Mouse (Mus musculus) ES-E14 (cell line): ENCODE measurements around the gene Mctp2. TPM values are rescaled to one million over a fixed set of nuclear protein-coding genes. Genes with fewer than 3 reads are reported as not detected.

Source experiments
- DNase-seq: peaks from one replicate; pipeline ENCODE4 v3.0.0-alpha.2; 2013; ENCODE audit warnings: low read depth, low spot score
- H3K27ac ChIP-seq: 2 replicates; pipeline ENCODE4 v1.5.1; 2012; ENCODE audit warnings: low read depth, mild to moderate bottlenecking, low read length, moderate library complexity, mixed read lengths; ENCODE audit not compliant: poor library complexity, insufficient read depth, severe bottlenecking
- H3K36me3 ChIP-seq: 2 replicates; pipeline ENCODE4 v1.6.1; 2012; ENCODE audit warnings: mild to moderate bottlenecking, low read length, moderate library complexity, mixed read lengths; ENCODE audit not compliant: control insufficient read depth, poor library complexity, insufficient read depth, severe bottlenecking
- H3K4me1 ChIP-seq, 2 experiments: fragments of 150-350 bp in 1 of 2; sonication (generic) in 1 of 2; 2 replicates each; pipeline ENCODE4 v1.6.1; 2012; ENCODE audit warnings: low read length in 2 of 2, mild to moderate bottlenecking in 1 of 2, mixed read lengths in 1 of 2; ENCODE audit not compliant: control insufficient read depth in 2 of 2, insufficient read depth in 2 of 2, poor library complexity in 1 of 2
- H3K4me3 ChIP-seq, 2 experiments: fragments of 150-350 bp in 1 of 2; sonication (generic) in 1 of 2; 2 replicates each; pipeline ENCODE4 v1.5.1; 2012; ENCODE audit warnings: low read length in 2 of 2, low read depth in 1 of 2, mild to moderate bottlenecking in 1 of 2, mixed read lengths in 1 of 2; ENCODE audit not compliant: insufficient read depth in 1 of 2, poor library complexity in 1 of 2, severe bottlenecking in 1 of 2
- H3K9ac ChIP-seq: 2 replicates; pipeline ENCODE4 v1.6.1; 2012; ENCODE audit warnings: low read depth, mild to moderate bottlenecking, low read length, mixed read lengths; ENCODE audit not compliant: poor library complexity, insufficient read depth, severe bottlenecking
- H3K9me3 ChIP-seq: fragments of 150-350 bp; sonication (generic); 2 replicates; pipeline ENCODE4 v1.6.1; 2012; ENCODE audit warnings: low read depth, mild to moderate bottlenecking, low read length; ENCODE audit not compliant: control insufficient read depth, insufficient read depth
- CHD2 ChIP-seq: IDR thresholded peaks from 2 replicates; pipeline ENCODE4 v1.6.1; 2014; ENCODE audit warnings: mild to moderate bottlenecking, low read depth, low read length, inconsistent platforms
- HCFC1 ChIP-seq: IDR thresholded peaks from 2 replicates; pipeline ENCODE4 v1.6.1; 2012; ENCODE audit warnings: low read length, inconsistent platforms, borderline replicate concordance; ENCODE audit not compliant: insufficient read depth
- MAFK ChIP-seq: IDR thresholded peaks from 2 replicates; pipeline ENCODE4 v1.6.1; 2014; ENCODE audit warnings: mild to moderate bottlenecking, low read depth, low read length, inconsistent platforms; ENCODE audit not compliant: insufficient read depth
- ZC3H11A ChIP-seq: IDR thresholded peaks from 2 replicates; pipeline ENCODE4 v1.6.1; 2012; ENCODE audit warnings: low read depth, mild to moderate bottlenecking, inconsistent platforms, low read length, borderline replicate concordance
- ZNF384 ChIP-seq: IDR thresholded peaks from 2 replicates; pipeline ENCODE4 v1.6.1; 2012; ENCODE audit warnings: low read depth, low read length, inconsistent platforms
- in situ Hi-C, 2 experiments: fragments of 600-800 bp; cut with MboI; formaldehyde crosslinking; loops; one replicate each; pipeline ENCODE4 v1.15.1; 2025; ENCODE audit warnings: low sequenced_read_pairs in 2 of 2, inconsistent platforms in 1 of 2; ENCODE audit not compliant: unreplicated experiment in 2 of 2
- total RNA-seq: library from RNA; depleted of rRNA; stranded (reverse); fragments of 300-350 nt; gene quantifications from 2 replicates; pipeline ENCODE4 v1.2.3, GENCODE M21; 2012

Mctp2 gene
- total RNA-seq, 1 experiment: 6.2 TPM

DNA sequence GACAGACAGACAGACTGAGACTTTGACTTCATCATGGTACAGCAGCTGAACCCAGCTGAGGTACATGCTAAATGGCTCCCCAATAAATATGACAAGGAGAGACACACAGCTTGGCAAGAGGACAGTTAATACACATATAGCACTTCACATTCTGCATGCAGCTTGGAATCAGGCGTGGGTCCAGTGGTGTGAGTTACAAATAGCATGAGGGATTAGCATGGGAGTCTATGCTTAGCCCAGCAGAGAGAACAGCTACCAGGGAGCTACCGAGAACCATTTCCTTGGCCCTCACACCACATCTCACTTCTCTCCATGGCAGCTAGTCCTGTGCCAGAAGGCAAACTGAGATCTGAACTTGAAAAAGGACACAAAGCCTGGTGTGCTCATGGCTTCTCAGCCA, 137.1 kb downstream of the Mctp2 start:
- in situ Hi-C loops: no loop called here
- TF ChIP-seq MAFK (no peak), HCFC1 (no peak), ZC3H11A (no peak), CHD2 (no peak), ZNF384 (no peak)
- Histone ChIP-seq H3K4me1 (no peaks in the 10 kb centered on the region), H3K36me3 (no peaks in the 10 kb centered on the region; the same call in 1 of the 2 replicates), H3K27ac (no peak overlapping the region), H3K9me3 (no peaks in the 10 kb centered on the region), H3K4me3 (no peak overlapping the region), H3K9ac (no peak overlapping the region)
- no peak for DNase-seq

DNA sequence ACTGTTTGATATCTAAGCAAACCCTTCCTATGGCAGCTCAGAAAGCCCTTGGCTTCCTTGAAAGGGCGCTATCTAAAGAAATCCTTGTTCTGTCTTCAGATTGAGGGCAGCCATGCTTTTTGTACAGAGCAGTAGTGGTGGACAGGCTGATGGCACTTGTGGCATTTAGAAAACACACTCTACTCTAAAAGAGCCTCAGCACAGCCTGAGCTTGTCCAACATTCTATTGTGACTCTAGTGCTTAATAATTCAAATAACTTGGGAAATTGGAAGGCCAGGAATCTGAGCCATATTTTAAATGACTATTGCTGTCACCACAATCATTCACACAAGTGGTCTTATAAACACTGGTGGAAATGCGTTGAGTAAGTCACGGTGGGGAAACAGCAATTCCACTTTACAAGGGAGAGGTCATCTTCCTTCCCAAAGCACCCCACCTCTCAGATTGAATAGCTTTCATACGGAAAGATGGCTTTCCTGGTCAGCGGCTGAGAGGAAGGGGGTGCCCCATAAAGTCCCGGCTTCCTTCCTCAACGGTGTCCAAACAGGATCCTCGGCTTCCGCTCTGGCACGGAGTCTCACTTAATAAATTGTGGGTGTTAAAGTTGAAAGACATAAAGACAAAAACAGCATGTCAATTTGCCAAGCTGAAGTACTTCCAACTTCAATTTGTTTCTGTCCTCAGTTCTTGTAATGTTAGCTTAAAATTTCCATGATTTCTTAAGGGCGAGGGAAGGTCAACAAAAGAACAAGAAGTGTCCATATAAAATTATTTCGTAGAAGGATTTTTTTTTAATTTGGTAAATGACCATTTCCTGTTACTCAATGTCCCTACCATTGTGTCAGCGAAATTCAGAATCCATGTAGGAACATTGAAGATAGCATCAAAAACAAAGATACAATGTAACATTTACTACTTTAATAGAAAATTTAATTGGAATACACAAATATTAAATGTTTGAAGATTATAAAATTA, 140.4 kb downstream of the Mctp2 start:
- no peak for DNase-seq
- Histone ChIP-seq H3K4me3 (no peak overlapping the region), H3K36me3 (no peaks in the 10 kb centered on the region; the same call in 1 of the 2 replicates), H3K9me3 (no peaks in the 10 kb centered on the region), H3K9ac (no peak overlapping the region), H3K4me1 (peaks cover 2 to 3% of the 10 kb centered on the region in 2 experiments; a peak in 2 of 4 replicates), H3K27ac (no peak overlapping the region)
- TF ChIP-seq ZC3H11A: no peak
- TF ChIP-seq ZNF384: no peak
- in situ Hi-C loops: no loop called here

DNA sequence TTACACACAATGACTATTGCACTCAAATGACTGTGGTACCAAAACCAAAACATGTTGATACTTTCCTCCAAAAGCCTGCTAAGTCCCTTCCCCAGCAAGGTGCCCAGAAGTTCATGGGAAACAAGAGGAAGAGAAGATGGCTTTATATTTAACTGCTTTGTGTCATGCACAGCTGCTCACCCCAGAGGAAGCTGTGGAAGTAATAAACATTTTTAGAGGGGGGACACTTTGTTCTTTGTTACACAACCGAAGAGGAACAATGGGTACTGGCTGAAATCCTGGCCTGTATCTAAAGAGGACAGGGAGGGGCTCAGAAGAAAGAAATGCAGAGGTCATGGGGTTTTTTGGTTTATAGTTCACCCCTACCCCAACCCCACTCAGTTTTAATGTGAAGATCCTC, 144.2 kb downstream of the Mctp2 start:
- Histone ChIP-seq H3K9me3 (no peaks in the 10 kb centered on the region), H3K9ac (no peak overlapping the region), H3K36me3 (no peaks in the 10 kb centered on the region), H3K4me1 (peaks cover 2 to 3% of the 10 kb centered on the region in 2 experiments; a peak in 2 of 4 replicates), H3K4me3 (no peak overlapping the region), H3K27ac (no peak overlapping the region; the same call in 1 of the 2 replicates)
- DNase-seq: no peak
- in situ Hi-C loops: no loop called here
- no peak for TF ChIP-seq CHD2
- no peak for TF ChIP-seq MAFK
- TF ChIP-seq ZC3H11A: no peak
- TF ChIP-seq ZNF384: no peak
- TF ChIP-seq HCFC1: no peak

DNA sequence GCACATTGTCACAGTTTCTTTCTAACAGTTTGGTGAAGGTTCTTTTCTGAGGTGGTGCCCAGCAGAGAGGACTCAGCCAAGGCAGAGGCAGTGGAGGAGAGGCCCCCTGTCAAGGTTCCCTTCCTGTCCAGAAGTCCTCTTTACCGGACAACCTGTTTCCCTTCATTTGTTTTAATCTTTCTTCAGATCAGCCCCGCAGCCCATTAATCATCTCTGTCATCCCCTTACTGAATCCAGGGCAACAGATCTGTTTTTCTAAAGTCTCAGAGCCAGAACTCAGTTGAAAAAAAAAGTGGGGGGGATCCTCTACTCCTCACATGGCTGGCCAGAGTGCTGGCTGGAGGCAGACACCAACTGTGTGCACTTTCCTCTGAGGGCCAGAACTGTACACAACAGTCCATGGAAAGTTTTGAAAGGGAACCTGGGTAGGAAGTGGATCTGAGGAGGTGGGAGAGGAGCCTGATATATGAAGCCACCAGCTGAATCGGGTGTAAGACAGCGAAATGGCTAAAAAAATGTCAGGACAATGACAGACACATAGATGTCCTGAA, 146.8 kb downstream of the Mctp2 start:
- in situ Hi-C loops: no loop called here
- H3K4me1 ChIP-seq: peaks cover 2 to 3% of the 10 kb centered on the region in 2 experiments; a peak in 3 of 4 replicates
- H3K9ac ChIP-seq: no peak overlapping the region
- no peaks in the 10 kb centered on the region for H3K9me3 ChIP-seq
- no peaks in the 10 kb centered on the region for H3K36me3 ChIP-seq
- no peak for TF ChIP-seq ZNF384
- H3K4me3 ChIP-seq: no peak overlapping the region
- no peak for DNase-seq
- no peak overlapping the region for H3K27ac ChIP-seq
